16 mouse cellular contexts compared by ENCODE assay signal in the genomic region with DNA sequence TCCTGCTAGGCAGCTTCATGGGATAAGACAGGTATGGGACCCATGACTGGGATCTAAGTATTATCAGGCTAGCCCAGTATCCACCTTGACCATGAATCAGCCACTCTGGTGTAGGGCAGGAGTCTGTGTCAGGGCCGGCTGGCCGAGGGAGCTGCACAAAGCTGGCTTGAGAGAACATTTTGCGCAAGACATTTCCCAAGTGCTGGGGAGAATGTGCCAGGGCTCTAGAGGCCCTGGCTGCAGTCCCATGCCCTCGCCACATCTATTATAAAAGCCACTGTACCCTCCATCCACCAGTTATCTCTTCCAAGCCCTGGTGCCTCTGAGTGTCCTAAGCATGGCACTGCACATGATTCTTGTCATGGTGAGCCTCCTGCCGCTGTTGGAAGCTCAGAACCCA. TPM values are rescaled to one million over a fixed set of nuclear protein-coding genes. Genes with fewer than 3 reads are reported as not detected.
DNase-seq lines count a peak whose midpoint lies in the region; ATAC-seq lines count a peak whose summit lies in the region.
"Had no signal": no experiment of that assay in that cellular context is flagged by ENCODE, and none has a peak within 500 bp of the region (broad histone marks: within the 10 kb centered on the region; RNA-seq: fewer than 3 reads in every experiment).

A gene (plus strand): TSS at position 300 of the 400 bp plus-strand sequence.

- no peak within 1 kb of the TSS for H3K9ac ChIP-seq in heart, embryonic 11.5 days (ENCODE audit: low read depth, low read length)
- H3K9ac ChIP-seq: limb, embryonic 15.5 days; stomach, embryonic 15.5 days had no signal

- H3K9me3 ChIP-seq in heart, embryonic 11.5 days (replicated peaks; ENCODE audit: control insufficient read depth, low read length): no peaks in the 10 kb centered on the region
- H3K9me3 ChIP-seq: limb, embryonic 15.5 days; stomach, embryonic 15.5 days had no signal

- H3K4me3 ChIP-seq in heart, embryonic 11.5 days (ENCODE audit: low read depth, low read length): no peak within 1 kb of the TSS
- H3K4me3 ChIP-seq: limb, embryonic 15.5 days; stomach, embryonic 15.5 days had no signal

- no peak within 1 kb of the TSS for H3K4me2 ChIP-seq in heart, embryonic 11.5 days
- H3K4me2 ChIP-seq: limb, embryonic 15.5 days; stomach, embryonic 15.5 days had no signal

- WGBS in heart, embryonic 11.5 days (ENCODE audit: insufficient replicate concordance): 85% methylated on average over 5 of the region's 5 CpGs

- intact Hi-C loops in heart, postnatal 14 days (cut with DNase I): loop anchor here (10.0 kb wide), 1 partner anchor 133 kb away; a partner anchor contains a TSS
- intact Hi-C loops in left cerebral cortex, postnatal 25 days (cut with DNase I): no loop called here

- ATAC-seq in heart, embryonic 11.5 days (replicated peaks; ENCODE audit: insufficient number of reproducible peaks, low FRiP score, low TSS enrichment): no peak
- peak; percentile 15; the same call in 1 of the 2 replicates for ATAC-seq in megakaryocyte progenitor cell, adult 5-6 weeks (replicated peaks; ENCODE audit: poor library complexity)
- ATAC-seq in monocyte, adult 5-6 weeks (replicated peaks; ENCODE audit: insufficient number of reproducible peaks, low FRiP score, low TSS enrichment, poor library complexity, severe bottlenecking): no peak
- ATAC-seq: CD4-positive, CD25-positive, alpha-beta regulatory T cell, adult 4 months had no signal

- no peaks in the 10 kb centered on the region for H3K36me3 ChIP-seq in heart, embryonic 11.5 days (ENCODE audit: control insufficient read depth, insufficient read depth, low read length)
- H3K36me3 ChIP-seq: stomach, embryonic 15.5 days had no signal

- peak; percentile 14 for DNase-seq in heart, adult 8-10 months (ENCODE audit: low spot score)
- peak; percentile 76 for DNase-seq in adrenal gland, adult 2 months
- peak; percentile 53 to 55 for DNase-seq in heart, postnatal 14 days
- DNase-seq in left cerebral cortex, postnatal 25 days (ENCODE audit: low spot score in 2 of 2): no peak
- DNase-seq: cerebellum, adult 18-20 months; kidney, adult 11 months; thymus, postnatal 36 days had no signal

- H3K27me3 ChIP-seq in heart, embryonic 11.5 days (ENCODE audit: control insufficient read depth, insufficient read depth, low read length): no peaks in the 10 kb centered on the region
- H3K27me3 ChIP-seq: limb, embryonic 15.5 days; stomach, embryonic 15.5 days had no signal

- no peak within 1 kb of the TSS for H3K27ac ChIP-seq in heart, embryonic 11.5 days (ENCODE audit: low read depth, low read length)
- H3K27ac ChIP-seq: limb, embryonic 15.5 days; macrophage; stomach, embryonic 15.5 days had no signal

- H3K4me1 ChIP-seq in heart, embryonic 11.5 days (ENCODE audit: control insufficient read depth, insufficient read depth, low read length): no peaks in the 10 kb centered on the region
- H3K4me1 ChIP-seq: limb, embryonic 15.5 days; stomach, embryonic 15.5 days had no signal

RNA-seq across cellular contexts. Expression of the gene that starts here (rescaled TPM):
- under 1 TPM in 2 of 4 experiments, not detected in 2; 0.34 to 0.37 TPM for total RNA-seq in heart, adult 8-10 months (2022)
- polyA plus RNA-seq in heart, embryonic 11.5 days (2014; fragmentation: Nextera tagmentation; extraction: Ambion mirVana): not detected in 2 replicates
- total RNA-seq in adrenal gland, adult 2 months (2021): 1 to 10 TPM; 3.9 to 8.2 TPM
- polyA plus RNA-seq in adrenal gland, adult 2 months (2012; rRNA removed): 0.51 and 1.1 TPM in 2 replicates
- under 1 TPM in 1 of 2 experiments, not detected in 1; 0.29 TPM for total RNA-seq in heart, postnatal 14 days (2021)
- not detected in 2 replicates for total RNA-seq in megakaryocyte progenitor cell, adult 5-6 weeks (2015)
- total RNA-seq in megakaryocyte progenitor cell, adult 5-6 weeks (2017): not detected in 2 replicates
- total RNA-seq in left cerebral cortex, postnatal 25 days (2021): not detected
- total RNA-seq in monocyte, adult 5-6 weeks (2017): not detected in 3 replicates
- total RNA-seq: hematopoietic stem cell, adult 5-6 weeks; left cerebral cortex, adult 18-20 months had no signal
- polyA plus RNA-seq: macrophage; stomach, embryonic 15.5 days had no signal

Comparison
In these comparisons a context has a peak if more than half of its experiments do, and no peak if none do; other contexts are left out.
1. Peak in DNase-seq in heart, adult 8-10 months; RNA of the gene not detected or under 1 TPM.
2. Peak in DNase-seq in heart, postnatal 14 days; RNA of the gene not detected or under 1 TPM.
3. Peak in ATAC-seq in megakaryocyte progenitor cell, adult 5-6 weeks; RNA of the gene not detected or under 1 TPM.